Mouse (Mus musculus): Measurements from ENCODE around the gene Gstm4. TPM values are rescaled to one million over a fixed set of nuclear protein-coding genes. Genes with fewer than 3 reads are reported as not detected.

The Gstm4 gene
- polyA plus RNA-seq (2017; shearing (Covaris generic)), result 10.1 TPM

GRCm38 (mm10) chr3:108044394-108045140 is at the start of gene Gstm4:
Gene Gstm4, minus strand, starts transcription at chr3:108044894.

GRCm38 (mm10) chr3:108092536-108093115 is 47.9 kb upstream of the Gstm4 start, which contains the start of gene Gnat2:
Gene Gnat2, plus strand, starts transcription at chr3:108092789.

GRCm38 (mm10) chr3:108086470-108086979 is 41.8 kb upstream of the Gstm4 start, which contains the start of gene Ampd2:
Gene Ampd2, minus strand, starts transcription at chr3:108086651.

GRCm38 (mm10) chr3:108017473-108018189 is 27.1 kb downstream of the Gstm4 start, which contains the start of gene Gstm1:
Gene Gstm1, minus strand, starts transcription at chr3:108017973.

Other genes with a start within 250 kb of the Gstm4 start
- not detected for gene Eps8l3, start 167.7 kb downstream of the Gstm4 start, polyA plus RNA-seq (2017; shearing (Covaris generic))
- gene Gstm5, start 149.1 kb downstream of the Gstm4 start, polyA plus RNA-seq (2017; shearing (Covaris generic)), result 1.4 TPM
- 1.2 TPM for gene Gstm7, start 113.1 kb downstream of the Gstm4 start, polyA plus RNA-seq (2017; shearing (Covaris generic))
- gene Gstm6, start 101.1 kb downstream of the Gstm4 start, polyA plus RNA-seq (2017; shearing (Covaris generic)), result not detected
- not detected for gene Gstm3, start 75.6 kb downstream of the Gstm4 start, polyA plus RNA-seq (2017; shearing (Covaris generic))
- gene Gstm2, start 58.4 kb downstream of the Gstm4 start, polyA plus RNA-seq (2017; shearing (Covaris generic)), result not detected
- gene Gstm1, start 26.9 kb downstream of the Gstm4 start, polyA plus RNA-seq (2017; shearing (Covaris generic)), result 2.6 TPM
- gene Ampd2, start 41.8 kb upstream of the Gstm4 start, polyA plus RNA-seq (2017; shearing (Covaris generic)), result 58.2 TPM
- not detected for gene Gnat2, start 47.9 kb upstream of the Gstm4 start, polyA plus RNA-seq (2017; shearing (Covaris generic))
- gene Gnai3, start 101.3 kb upstream of the Gstm4 start, polyA plus RNA-seq (2017; shearing (Covaris generic)), result 204 TPM
- gene Gpr61, start 110.0 kb upstream of the Gstm4 start, polyA plus RNA-seq (2017; shearing (Covaris generic)), result not detected
- gene Amigo1, start 141.4 kb upstream of the Gstm4 start, polyA plus RNA-seq (2017; shearing (Covaris generic)), result 0.56 TPM
- 25.3 TPM for gene Cyb561d1, start 156.3 kb upstream of the Gstm4 start, polyA plus RNA-seq (2017; shearing (Covaris generic))
- 7.8 TPM for gene Atxn7l2, start 166.0 kb upstream of the Gstm4 start, polyA plus RNA-seq (2017; shearing (Covaris generic))
- not detected for gene Sypl2, start 181.8 kb upstream of the Gstm4 start, polyA plus RNA-seq (2017; shearing (Covaris generic))
- 157 TPM for gene Psma5, start 212.0 kb upstream of the Gstm4 start, polyA plus RNA-seq (2017; shearing (Covaris generic))
- 0.10 TPM for gene Sort1, start 239.2 kb upstream of the Gstm4 start, polyA plus RNA-seq (2017; shearing (Covaris generic))

Measured in activated CD4-positive, CD25-positive, alpha-beta regulatory T cell, adult 9 weeks (primary cell).